In genomic region chr8:61218439-61218838, GRCm38 (mm10) we compare ENCODE assay signal across 27 mouse cellular contexts. TPM values are rescaled to one million over a fixed set of nuclear protein-coding genes. Genes with fewer than 3 reads are reported as not detected.
A peak's percentile ranks its signal among the peaks of the same experiment; 100 is the strongest.
DNase-seq lines count a peak whose midpoint lies in the region; ATAC-seq and TF ChIP-seq lines count a peak whose summit lies in the region.
"Had no signal": no experiment of that assay in that cellular context is flagged by ENCODE, and none has a peak within 500 bp of the region (broad histone marks: within the 10 kb centered on the region; RNA-seq: fewer than 3 reads in every experiment).

No protein-coding gene starts in this region.

- dilution Hi-C loops in CH12.LX (cut with MboI; ENCODE audit: extremely low pct_ligation_motif_present, extremely low pct_unique_long_range_greater_than_20kb, low sequenced_read_pairs), result no loop called here

- TF ChIP-seq EP300 in CH12.LX (IDR thresholded peaks at IDR 0.05; ENCODE audit: low read length), result no peak

- H3K36me3 ChIP-seq in CH12.LX (replicated peaks in 1 of 2; ENCODE audit: control insufficient read depth in 1 of 2, insufficient read depth in 1 of 2, low read length in 1 of 2), result no peaks in the 10 kb centered on the region
- no peaks in the 10 kb centered on the region for H3K36me3 ChIP-seq in forebrain, embryonic 10.5 days (replicated peaks)
- H3K36me3 ChIP-seq in forebrain, embryonic 13.5 days (ENCODE audit: poor library complexity, severe bottlenecking), result no peaks in the 10 kb centered on the region
- H3K36me3 ChIP-seq: embryonic facial prominence, embryonic 12.5 days; forebrain, embryonic 12.5 days; G1E; heart, embryonic 15.5 days; hindbrain, embryonic 13.5 days; limb, embryonic 12.5 days; midbrain, embryonic 13.5 days had no signal

- peaks cover 6% of the 10 kb centered on the region for H3K9me3 ChIP-seq in CH12.LX (replicated peaks; ENCODE audit: low read length)
- H3K9me3 ChIP-seq in forebrain, embryonic 10.5 days, result no peaks in the 10 kb centered on the region
- no peaks in the 10 kb centered on the region for H3K9me3 ChIP-seq in forebrain, embryonic 13.5 days (replicated peaks)
- H3K9me3 ChIP-seq: embryonic facial prominence, embryonic 12.5 days; forebrain, embryonic 12.5 days; G1E; heart, embryonic 15.5 days; hindbrain, embryonic 13.5 days; limb, embryonic 12.5 days; midbrain, embryonic 13.5 days had no signal

- WGBS in forebrain, embryonic 10.5 days, result 98% methylated on average over 2 of the region's 2 CpGs
- 99% methylated on average over 2 of the region's 2 CpGs for WGBS in forebrain, embryonic 13.5 days

- H3K4me1 ChIP-seq in CH12.LX (ENCODE audit: control insufficient read depth in 1 of 2, insufficient read depth in 2 of 2), result peaks cover 0 to 14% of the 10 kb centered on the region in 2 experiments; a peak in 2 of 4 replicates
- H3K4me1 ChIP-seq in forebrain, embryonic 10.5 days, result peaks cover 23% of the 10 kb centered on the region
- H3K4me1 ChIP-seq in forebrain, embryonic 13.5 days, result peaks cover 7% of the 10 kb centered on the region; the same call in 1 of the 2 replicates

- no peak overlapping the region for H3K4me3 ChIP-seq in CH12.LX (replicated peaks in 1 of 3; ENCODE audit: low read depth in 2 of 3, low read length in 2 of 3, poor library complexity in 1 of 3)
- H3K4me3 ChIP-seq in forebrain, embryonic 10.5 days, result no peak overlapping the region
- H3K4me3 ChIP-seq in forebrain, embryonic 13.5 days, result no peak overlapping the region
- H3K4me3 ChIP-seq in gastrocnemius, adult 2 months, result no peak overlapping the region
- H3K4me3 ChIP-seq: embryonic facial prominence, embryonic 12.5 days; forebrain, embryonic 12.5 days; heart, embryonic 15.5 days; hindbrain, embryonic 13.5 days; limb, embryonic 12.5 days; midbrain, embryonic 13.5 days had no signal

- no peak for TF ChIP-seq CTCF in CH12.LX (conservative IDR thresholded peaks at IDR 0.05 in 1 of 2, IDR thresholded peaks at IDR 0.05 in 1 of 2; ENCODE audit: low read depth in 2 of 2, low read length in 2 of 2)
- TF ChIP-seq CTCF in gastrocnemius, adult 2 months (IDR thresholded peaks at IDR 0.05), result no peak

- no peak overlapping the region for H3K4me2 ChIP-seq in CH12.LX (ENCODE audit: insufficient read depth, low read depth, poor library complexity, severe bottlenecking)
- no peak overlapping the region for H3K4me2 ChIP-seq in forebrain, embryonic 13.5 days
- H3K4me2 ChIP-seq: embryonic facial prominence, embryonic 12.5 days; forebrain, embryonic 12.5 days; heart, embryonic 15.5 days; hindbrain, embryonic 13.5 days; limb, embryonic 12.5 days; liver, embryonic 11.5 days; midbrain, embryonic 13.5 days had no signal

- H3K9ac ChIP-seq in CH12.LX (ENCODE audit: insufficient read depth, low read depth), result no peak overlapping the region
- H3K9ac ChIP-seq in forebrain, embryonic 13.5 days, result no peak overlapping the region
- H3K9ac ChIP-seq: embryonic facial prominence, embryonic 12.5 days; forebrain, embryonic 12.5 days; heart, embryonic 15.5 days; hindbrain, embryonic 13.5 days; limb, embryonic 12.5 days; liver, postnatal 0 days; midbrain, embryonic 13.5 days had no signal

- intact Hi-C loops in gastrocnemius, adult 2 months (cut with DNase I), result no loop called here

- TF ChIP-seq POLR2A in CH12.LX (IDR thresholded peaks at IDR 0.05; ENCODE audit: low read depth, low read length), result no peak

- no peak overlapping the region for H3K27ac ChIP-seq in CH12.LX (ENCODE audit: insufficient read depth, low read depth)
- no peak overlapping the region for H3K27ac ChIP-seq in forebrain, embryonic 10.5 days
- no peak overlapping the region for H3K27ac ChIP-seq in forebrain, embryonic 13.5 days
- H3K27ac ChIP-seq in gastrocnemius, adult 2 months, result no peak overlapping the region
- H3K27ac ChIP-seq: embryonic facial prominence, embryonic 12.5 days; forebrain, embryonic 12.5 days; heart, embryonic 15.5 days; hindbrain, embryonic 13.5 days; limb, embryonic 12.5 days; midbrain, embryonic 13.5 days had no signal

- peaks cover 2% of the 10 kb centered on the region for H3K27me3 ChIP-seq in CH12.LX (replicated peaks)
- 0 out of 2 replicates have a peak, but pooled peaks cover 12% of the 10 kb centered on the region for H3K27me3 ChIP-seq in forebrain, embryonic 10.5 days (ENCODE audit: poor library complexity, severe bottlenecking)
- no peaks in the 10 kb centered on the region for H3K27me3 ChIP-seq in forebrain, embryonic 13.5 days
- H3K27me3 ChIP-seq: embryonic facial prominence, embryonic 12.5 days; forebrain, embryonic 12.5 days; hindbrain, embryonic 13.5 days; limb, embryonic 12.5 days; midbrain, embryonic 13.5 days had no signal

- no peaks in the 10 kb centered on the region for H3K79me2 ChIP-seq in CH12.LX (replicated peaks; ENCODE audit: control insufficient read depth, extremely low read depth, insufficient read depth, poor library complexity, severe bottlenecking)

- ATAC-seq in activated CD4-positive, CD25-positive, alpha-beta regulatory T cell, adult 4 months, result peak; percentile 43
- ATAC-seq in megakaryocyte, adult 5-6 weeks (ENCODE audit: poor library complexity, severe bottlenecking), result peak; percentile 86
- ATAC-seq in forebrain, embryonic 13.5 days, result no peak
- ATAC-seq: liver, postnatal 0 days; lung, postnatal 0 days; midbrain, embryonic 13.5 days had no signal

- no peak for TF ChIP-seq RAD21 in CH12.LX (IDR thresholded peaks at IDR 0.05; ENCODE audit: low read depth, low read length)

- DNase-seq in A20 (ENCODE audit: low read depth, low spot score) (peak; percentile 14), CH12.LX (ENCODE audit: extremely low read depth) (peak; percentile 44)
- DNase-seq in forebrain, embryonic 10.5 days (ENCODE audit: extremely low spot score, low spot score), result no peak
- DNase-seq in gastrocnemius, adult 2 months, result no peak
- DNase-seq in embryo, embryonic 10 days (ENCODE audit: low spot score), result no peak
- DNase-seq: adrenal gland, postnatal 25 days; cerebellum, adult 8-10 months; gastrocnemius, postnatal 14 days; heart, postnatal 36 days; kidney, adult 8-10 months; kidney, postnatal 10 days; liver, postnatal 0 days; right cerebral cortex, postnatal 25 days; spleen, adult 18-20 months; thymus, postnatal 4 days had no signal

- in situ Hi-C loops in CH12.LX (cut with MboI; ENCODE audit: low pct_ligation_motif_present, low pct_unique_long_range_greater_than_20kb, low sequenced_read_pairs), result no loop called here

TF ChIP-seq in CH12.LX, 34 proteins besides CTCF, POLR2A, EP300 and RAD21:
- TF ChIP-seq MAX (IDR thresholded peaks at IDR 0.05; ENCODE audit: low read length) (no peak), ELF1 (IDR thresholded peaks at IDR 0.05; ENCODE audit: low read depth, low read length) (peak; percentile 29; the same call in 1 of the 2 replicates), ETS1 (conservative IDR thresholded peaks at IDR 0.05; ENCODE audit: low read depth, low read length) (no peak)

RNA-seq across cellular contexts. Expression of gene Sh3rf1, which starts 5.2 kb away (rescaled TPM):
- total RNA-seq in CH12.LX (2012; rRNA removed) (8.1 and 10.6 TPM in 2 replicates), CH12.LX (2014; rRNA removed) (5.9 and 6.0 TPM in 2 replicates)
- 10.6 and 16.8 TPM in 2 replicates for polyA plus RNA-seq in CH12.LX (2012; ENCODE audit: insufficient read length, low read depth)
- polyA plus RNA-seq in activated CD4-positive, CD25-positive, alpha-beta regulatory T cell, adult 4 months (2017; shearing (Covaris generic)), result 1 to 10 TPM; 5.6 to 6.5 TPM
- 2.7 TPM in 2 replicates for total RNA-seq in megakaryocyte, adult 5-6 weeks (2015)
- 1.8 and 2.6 TPM in 2 replicates for total RNA-seq in megakaryocyte, adult 5-6 weeks (2017)
- polyA plus RNA-seq in forebrain, embryonic 10.5 days (2016; fragmentation: Nextera tagmentation; extraction: Ambion mirVana), result 18.1 and 18.2 TPM in 2 replicates
- 31.4 and 34.5 TPM in 2 replicates for polyA plus RNA-seq in forebrain, embryonic 13.5 days (2015; fragmentation: Nextera tagmentation; extraction: Ambion mirVana)
- total RNA-seq in gastrocnemius, adult 2 months (2021), result 1 to 10 TPM; 1.2 to 1.8 TPM

Comparison
In these comparisons a context has a peak if more than half of its experiments do, and no peak if none do; other contexts are left out.
1. DNase-seq: peak in A20 (single experiment) and CH12.LX (single experiment); none in forebrain, embryonic 10.5 days (single experiment), gastrocnemius, adult 2 months (single experiment) and embryo, embryonic 10 days (single experiment).